Mouse (Mus musculus): ENCODE measurements around the gene Abtb2.

The Abtb2 gene

DNA sequence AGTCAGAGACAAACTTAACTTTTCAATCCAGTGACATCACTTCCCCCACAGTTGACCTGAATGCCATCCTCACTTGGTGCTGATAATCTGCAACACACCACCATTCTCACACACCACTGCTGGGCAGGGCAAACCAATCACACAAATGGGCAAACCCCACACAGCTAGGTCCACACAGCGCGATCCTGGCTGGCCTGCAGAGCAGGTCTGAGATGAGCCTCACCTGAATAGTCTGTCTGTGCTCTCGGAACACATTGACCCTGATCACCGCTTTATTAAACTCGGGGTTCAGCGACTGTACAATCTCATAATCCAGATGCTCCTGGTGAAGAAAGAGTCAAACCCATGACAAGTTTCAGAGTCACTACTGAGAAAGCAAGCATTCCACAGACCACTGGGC is 176.7 kb downstream of the Abtb2 start:
- no peak for DNase-seq (ENCODE audit: low spot score in 2 of 2)

- no peak for DNase-seq (ENCODE audit: low spot score in 2 of 2)
Observed at GRCm38 (mm10) chr2:103743536-103743935, 177.4 kb downstream of the Abtb2 start.

- DNase-seq (ENCODE audit: low spot score in 2 of 2), result peak; percentile 67 to 73
Observed at GRCm38 (mm10) chr2:103743988-103744387, 177.9 kb downstream of the Abtb2 start.

DNA sequence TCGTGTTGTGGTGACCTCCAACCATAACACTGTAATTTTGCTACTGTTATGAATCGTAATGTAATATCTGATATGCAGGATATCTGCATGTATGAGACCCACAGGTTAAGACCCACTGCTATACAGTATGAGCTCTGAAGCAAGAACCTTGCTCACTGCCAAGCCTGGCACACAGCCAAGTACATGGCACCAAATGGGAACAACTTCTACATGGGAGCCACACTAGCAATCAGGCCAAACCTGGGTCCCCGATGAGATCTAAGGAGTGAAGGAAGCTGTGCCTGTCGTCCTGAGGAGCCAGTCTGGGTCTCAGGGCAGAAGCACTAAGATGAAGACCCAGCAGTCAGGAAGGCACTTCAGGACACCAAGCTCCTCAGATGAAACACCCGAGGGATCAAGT is 179.4 kb downstream of the Abtb2 start:
- no peak for DNase-seq (ENCODE audit: low spot score in 2 of 2)

- peak in 1 of 2 experiments; percentile 18 for DNase-seq (ENCODE audit: low spot score in 2 of 2)
Observed at GRCm38 (mm10) chr2:103746096-103746495, 180.0 kb downstream of the Abtb2 start.

- no peak for DNase-seq (ENCODE audit: low spot score in 2 of 2)
Observed at GRCm38 (mm10) chr2:103746761-103747160, 180.7 kb downstream of the Abtb2 start.

DNA sequence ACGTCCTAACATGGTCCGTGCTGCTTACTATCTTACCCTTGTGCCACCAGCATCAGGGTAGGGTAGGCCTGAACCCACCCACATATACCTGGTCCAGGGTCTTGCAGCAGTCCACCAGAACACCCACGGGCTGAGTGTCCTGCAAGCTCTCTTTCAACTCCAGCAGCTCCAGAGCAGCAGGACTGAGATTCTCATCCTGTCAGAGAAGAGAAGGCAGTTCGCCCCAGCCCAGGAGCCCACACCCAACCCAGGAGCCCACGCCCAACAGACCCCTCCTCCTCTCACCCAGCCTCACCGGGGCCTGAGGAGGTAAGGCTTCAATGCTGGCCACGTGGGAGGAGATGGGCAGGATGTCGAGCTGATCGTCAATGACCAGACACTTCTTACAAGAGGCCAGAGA is 181.8 kb downstream of the Abtb2 start:
- no peak for DNase-seq (ENCODE audit: low spot score in 2 of 2)

- no peak for DNase-seq (ENCODE audit: low spot score in 2 of 2)
Observed at GRCm38 (mm10) chr2:103749091-103749490, 183.0 kb downstream of the Abtb2 start.

GRCm38 (mm10) chr2:103751771-103752170 is 185.7 kb downstream of the Abtb2 start:
- no peak for DNase-seq (ENCODE audit: low spot score in 2 of 2)

DNA sequence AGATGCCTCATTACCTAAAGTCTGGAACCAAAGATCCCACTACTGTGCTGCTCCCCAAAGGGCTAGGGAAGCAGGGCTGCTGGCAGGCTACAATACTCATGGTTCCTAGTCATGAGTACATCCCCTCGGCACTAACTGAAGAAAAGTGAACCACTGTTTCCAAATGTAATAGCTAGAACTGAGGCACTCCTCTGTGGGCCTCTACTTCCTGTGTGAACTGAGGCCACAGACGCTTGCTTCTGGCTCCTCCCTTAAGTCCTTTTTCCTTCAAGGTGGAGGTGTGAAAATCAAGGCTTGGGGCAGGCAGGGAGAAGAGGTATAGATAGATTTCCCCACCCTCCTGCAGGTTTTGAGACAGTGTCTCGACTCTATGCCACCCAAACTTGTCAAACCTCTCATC is 188.5 kb downstream of the Abtb2 start:
- DNase-seq (ENCODE audit: low spot score in 2 of 2), result no peak

GRCm38 (mm10) chr2:103755458-103756085 is 189.5 kb downstream of the Abtb2 start:
- no peak for DNase-seq (ENCODE audit: low spot score in 2 of 2)

- peak in 1 of 2 experiments; percentile 17 for DNase-seq (ENCODE audit: low spot score in 2 of 2)
Observed at GRCm38 (mm10) chr2:103760421-103760820, 194.3 kb downstream of the Abtb2 start.

- peak; percentile 100 for DNase-seq (ENCODE audit: low spot score in 2 of 2)
Observed at GRCm38 (mm10) chr2:103760906-103761716, 195.0 kb downstream of the Abtb2 start, which contains the start of gene Nat10. Gene Nat10 (minus strand): TSS chr2:103761270.

DNA sequence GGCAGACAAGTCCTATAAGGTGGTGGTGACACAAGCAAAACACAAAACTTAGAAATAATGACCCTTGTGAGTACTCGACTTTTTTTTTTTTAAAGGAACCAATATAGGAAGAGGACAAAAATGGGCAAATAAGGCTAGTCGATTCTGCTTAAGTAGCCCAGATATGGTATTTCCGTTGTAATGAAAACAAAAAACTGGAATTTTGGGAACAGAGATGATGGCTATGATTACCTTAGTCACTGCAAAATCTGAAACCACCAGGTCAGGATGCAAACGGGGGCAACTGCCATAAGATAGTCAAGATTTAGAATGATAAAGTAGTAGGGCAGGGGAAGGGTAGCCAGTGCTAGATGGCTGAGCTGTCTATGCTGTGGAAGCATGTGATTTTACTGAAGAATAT is 195.9 kb downstream of the Abtb2 start:
- DNase-seq (ENCODE audit: low spot score in 2 of 2), result no peak

DNA sequence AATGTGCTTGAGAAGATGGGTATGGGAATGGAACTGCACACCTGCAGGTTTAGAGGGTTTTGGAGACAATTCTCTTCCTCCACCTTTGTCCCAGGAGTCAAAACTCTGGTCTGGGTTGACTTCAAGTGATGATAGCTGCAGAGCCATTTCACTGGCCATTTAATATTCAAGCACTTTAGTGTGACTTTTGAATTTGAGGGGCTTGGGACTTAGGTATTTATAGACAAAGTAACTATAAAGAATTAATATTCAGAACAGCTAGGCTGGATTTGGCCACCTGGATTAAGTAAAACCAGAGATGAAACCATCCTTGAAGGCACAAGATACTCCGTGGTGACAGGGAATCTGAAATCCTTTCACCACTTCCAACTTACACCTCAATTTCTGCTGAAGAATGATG is 196.4 kb downstream of the Abtb2 start:
- no peak for DNase-seq (ENCODE audit: low spot score in 2 of 2)
